Mouse (Mus musculus) bone marrow, adult 2 months (tissue): ENCODE measurements around the gene Gfer.

Experiments
- CTCF ChIP-seq: fragments of 200-500 bp; IDR thresholded peaks from 2 replicates; pipeline ENCODE4 v1.5.1; 2011; ENCODE audit warnings: low read length, control low read depth; ENCODE audit not compliant: control insufficient read depth, insufficient read depth
- POLR2A ChIP-seq: fragments of 200-500 bp; IDR thresholded peaks from 2 replicates; pipeline ENCODE4 v1.6.1; 2011; ENCODE audit warnings: low read depth, mild to moderate bottlenecking, control low read depth, low read length, borderline replicate concordance; ENCODE audit not compliant: control insufficient read depth

DNA sequence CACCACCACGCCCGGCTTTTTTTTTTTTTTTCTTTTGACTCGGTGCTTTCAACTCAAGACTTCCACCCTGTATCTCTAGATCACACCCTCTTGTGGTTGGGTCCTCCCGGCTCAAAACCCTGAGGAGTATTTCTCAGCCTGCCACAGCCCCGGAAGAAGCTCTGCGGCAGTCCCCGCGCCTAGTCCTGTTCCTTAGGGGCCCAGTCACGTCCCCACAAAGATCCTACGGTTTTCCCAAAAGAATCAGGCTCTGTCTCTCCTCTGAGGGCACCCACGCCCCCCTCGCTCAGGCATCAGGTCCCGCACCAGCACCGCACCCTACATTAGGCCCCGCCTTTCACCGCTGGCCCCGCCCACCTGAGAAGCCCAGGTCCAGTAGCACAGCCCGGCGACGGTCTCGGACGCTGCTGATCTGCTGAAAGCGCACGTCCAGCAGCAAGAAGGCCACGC, 8.8 kb downstream of the Gfer start:
- TF ChIP-seq POLR2A (no peak; the same call in 1 of the 2 replicates), CTCF (no peak)
